Mouse (Mus musculus) stomach, postnatal 0 days (tissue): ENCODE measurements at regions not wholly inside any gene's neighbourhood (a gene's known extent, or its start where the extent isn't known, plus 50 kb on each side); places are given as distances from the start of the nearest gene placed in this dataset.

Experiments
- CTCF ChIP-seq: IDR thresholded peaks from 2 replicates; pipeline ENCODE4 v1.5.1; 2016; ENCODE audit warnings: antibody characterized with exemption, low read depth, mild to moderate bottlenecking, moderate library complexity
- EP300 ChIP-seq: optimal IDR thresholded peaks from 2 replicates; pipeline ENCODE3; 2016; ENCODE audit warnings: antibody characterized with exemption

DNA sequence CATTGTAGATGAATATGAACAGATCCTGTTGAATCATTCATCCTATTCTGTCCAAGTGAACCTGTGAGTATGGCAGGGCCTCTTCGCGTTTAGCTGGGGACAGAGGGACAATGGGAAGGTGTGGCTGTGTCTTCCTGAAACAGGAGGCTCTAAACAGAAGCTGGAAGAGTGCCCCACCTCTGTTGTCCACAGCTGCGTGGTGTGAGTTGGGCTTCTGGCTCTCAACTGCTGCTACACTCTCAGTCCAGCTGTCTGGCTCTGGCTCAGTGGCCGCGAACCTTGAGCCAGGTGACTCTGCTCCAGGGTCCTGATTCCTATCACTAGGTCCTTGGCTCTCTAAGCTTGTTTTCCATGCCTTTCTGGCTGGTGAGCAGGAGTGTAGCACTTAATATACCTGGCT lies 434.0 kb upstream of the Mki67 start:
- no peak for TF ChIP-seq CTCF
- TF ChIP-seq EP300 = no peak
